Mouse (Mus musculus) liver, embryonic 16.5 days (tissue): ENCODE measurements at regions not wholly inside any gene's neighbourhood (a gene's known extent, or its start where the extent isn't known, plus 50 kb on each side); places are given as distances from the start of the nearest gene placed in this dataset.

Source experiments
- ATAC-seq: fragments of 200-750 bp; cut with Nextera tagmentation; 2 replicates; pipeline ENCODE4 v1.8.0; 2017; ENCODE audit warnings: low read depth, mild to moderate bottlenecking, moderate number of reproducible peaks, moderate library complexity
- H3K27ac ChIP-seq: fragments of 300-500 bp; sonication (generic); 2 replicates; pipeline ENCODE4 v1.5.1; 2014; ENCODE audit warnings: mild to moderate bottlenecking, low read length
- H3K27me3 ChIP-seq: fragments of 300-500 bp; sonication (generic); 2 replicates; pipeline ENCODE4 v1.6.1; 2014; ENCODE audit warnings: low read depth, low read length, mixed read lengths; ENCODE audit not compliant: control insufficient read depth, insufficient read depth
- H3K36me3 ChIP-seq: fragments of 300-500 bp; sonication (generic); 2 replicates; pipeline ENCODE4 v1.6.1; 2014; ENCODE audit warnings: mild to moderate bottlenecking; ENCODE audit not compliant: control insufficient read depth, insufficient read depth
- H3K4me1 ChIP-seq: fragments of 300-500 bp; sonication (generic); 2 replicates; pipeline ENCODE4 v1.6.1; 2014; ENCODE audit warnings: low read depth, low read length, mixed read lengths; ENCODE audit not compliant: control insufficient read depth
- H3K4me2 ChIP-seq: fragments of 300-500 bp; sonication (generic); 2 replicates; pipeline ENCODE4 v1.6.1; 2014; ENCODE audit warnings: low read depth, low read length, mixed read lengths
- H3K4me3 ChIP-seq: fragments of 300-500 bp; sonication (generic); 2 replicates; pipeline ENCODE4 v1.5.1; 2014; ENCODE audit warnings: low read depth, mild to moderate bottlenecking, low read length
- H3K9ac ChIP-seq: fragments of 300-500 bp; sonication (generic); 2 replicates; pipeline ENCODE4 v1.6.1; 2014; ENCODE audit warnings: low read depth, low read length
- H3K9me3 ChIP-seq: fragments of 300-500 bp; sonication (generic); replicated peaks from 2 replicates; pipeline ENCODE4 v1.6.1; 2016; ENCODE audit warnings: low read length; ENCODE audit not compliant: control insufficient read depth
- WGBS: fragments of 180-500 bp; shearing (Covaris S2); extraction: QIAGEN DNeasy Blood & Tissue Kit; methylation state at CpG from one replicate; pipeline ENCODE4 v1.1.7; 2014; ENCODE audit not compliant: insufficient replicate concordance; 5-methylcytosine and 5-hydroxymethylcytosine counted together

GRCm38 (mm10) chr5:111897568-111897967, 163.8 kb downstream of the Gm26897 start:
- Histone ChIP-seq H3K9me3 (no peaks in the 10 kb centered on the region), H3K27ac (no peak overlapping the region), H3K4me1 (no peaks in the 10 kb centered on the region), H3K4me2 (no peak overlapping the region), H3K27me3 (no peaks in the 10 kb centered on the region), H3K4me3 (no peak overlapping the region), H3K36me3 (no peaks in the 10 kb centered on the region), H3K9ac (no peak overlapping the region)
- 43% methylated on average over 4 of the region's 4 CpGs for WGBS
- ATAC-seq: no peak

GRCm38 (mm10) chr5:111898482-111898881, 164.8 kb downstream of the Gm26897 start:
- Histone ChIP-seq H3K4me3 (no peak overlapping the region), H3K4me2 (no peak overlapping the region), H3K9me3 (no peaks in the 10 kb centered on the region), H3K27ac (no peak overlapping the region), H3K9ac (no peak overlapping the region), H3K27me3 (no peaks in the 10 kb centered on the region), H3K36me3 (no peaks in the 10 kb centered on the region), H3K4me1 (no peaks in the 10 kb centered on the region)
- no peak for ATAC-seq
- WGBS: 68% methylated on average over 12 of the region's 12 CpGs

- no peaks in the 10 kb centered on the region for H3K36me3 ChIP-seq
- H3K9ac ChIP-seq: no peak overlapping the region
- H3K4me2 ChIP-seq: no peak overlapping the region
- H3K27me3 ChIP-seq: no peaks in the 10 kb centered on the region
- no peak overlapping the region for H3K27ac ChIP-seq
- no peaks in the 10 kb centered on the region for H3K9me3 ChIP-seq
- ATAC-seq: no peak
- 57% methylated on average over 5 of the region's 5 CpGs for WGBS
- no peaks in the 10 kb centered on the region for H3K4me1 ChIP-seq
- H3K4me3 ChIP-seq: no peak overlapping the region
Measured at GRCm38 (mm10) chr5:111901197-111901596, 167.5 kb downstream of the Gm26897 start.

GRCm38 (mm10) chr5:111901678-111902077, 168.0 kb downstream of the Gm26897 start:
- H3K9me3 ChIP-seq: no peaks in the 10 kb centered on the region
- 9% methylated on average over 5 of the region's 5 CpGs for WGBS
- H3K9ac ChIP-seq: no peak overlapping the region
- H3K36me3 ChIP-seq: no peaks in the 10 kb centered on the region
- ATAC-seq: no peak
- no peak overlapping the region for H3K27ac ChIP-seq
- no peak overlapping the region for H3K4me3 ChIP-seq
- no peak overlapping the region for H3K4me2 ChIP-seq
- H3K27me3 ChIP-seq: no peaks in the 10 kb centered on the region
- H3K4me1 ChIP-seq: no peaks in the 10 kb centered on the region

GRCm38 (mm10) chr5:111908085-111908484, 174.4 kb downstream of the Gm26897 start:
- WGBS: 69% methylated on average over 14 of the region's 14 CpGs
- H3K4me2 ChIP-seq: no peak overlapping the region

GRCm38 (mm10) chr5:111910514-111910913, 176.8 kb downstream of the Gm26897 start:
- Histone ChIP-seq H3K9me3 (no peaks in the 10 kb centered on the region), H3K27me3 (no peaks in the 10 kb centered on the region), H3K36me3 (no peaks in the 10 kb centered on the region), H3K4me2 (no peak overlapping the region), H3K4me3 (no peak overlapping the region), H3K27ac (no peak overlapping the region), H3K9ac (no peak overlapping the region), H3K4me1 (no peaks in the 10 kb centered on the region)
- WGBS: 60% methylated on average over 8 of the region's 8 CpGs
- no peak for ATAC-seq

More at GRCm38 (mm10) chr5:111908085-111908484, 174.4 kb downstream of the Gm26897 start:
- Histone ChIP-seq H3K4me3 (no peak overlapping the region), H3K9me3 (no peaks in the 10 kb centered on the region), H3K36me3 (no peaks in the 10 kb centered on the region), H3K27me3 (no peaks in the 10 kb centered on the region), H3K4me1 (no peaks in the 10 kb centered on the region), H3K27ac (no peak overlapping the region), H3K9ac (no peak overlapping the region)
- ATAC-seq: no peak

GRCm38 (mm10) chr5:111913354-111913753, 179.6 kb downstream of the Gm26897 start:
- no peaks in the 10 kb centered on the region for H3K9me3 ChIP-seq
- 46% methylated on average over 7 of the region's 7 CpGs for WGBS

GRCm38 (mm10) chr5:111914296-111914695, 180.6 kb downstream of the Gm26897 start:
- Histone ChIP-seq H3K4me1 (no peaks in the 10 kb centered on the region), H3K27me3 (no peaks in the 10 kb centered on the region), H3K4me3 (no peak overlapping the region), H3K9me3 (no peaks in the 10 kb centered on the region), H3K36me3 (no peaks in the 10 kb centered on the region), H3K9ac (no peak overlapping the region), H3K4me2 (no peak overlapping the region), H3K27ac (no peak overlapping the region)
- ATAC-seq: no peak
- 56% methylated on average over 3 of the region's 3 CpGs for WGBS

More at GRCm38 (mm10) chr5:111913354-111913753, 179.6 kb downstream of the Gm26897 start:
- H3K9ac ChIP-seq: no peak overlapping the region
- H3K27ac ChIP-seq: no peak overlapping the region
- ATAC-seq: no peak
- H3K4me1 ChIP-seq: no peaks in the 10 kb centered on the region
- no peak overlapping the region for H3K4me2 ChIP-seq
- H3K36me3 ChIP-seq: no peaks in the 10 kb centered on the region
- H3K4me3 ChIP-seq: no peak overlapping the region
- H3K27me3 ChIP-seq: no peaks in the 10 kb centered on the region

- Histone ChIP-seq H3K9ac (no peak overlapping the region), H3K27me3 (no peaks in the 10 kb centered on the region), H3K4me2 (no peak overlapping the region), H3K36me3 (no peaks in the 10 kb centered on the region), H3K4me3 (no peak overlapping the region), H3K27ac (no peak overlapping the region), H3K9me3 (no peaks in the 10 kb centered on the region), H3K4me1 (no peaks in the 10 kb centered on the region)
- no peak for ATAC-seq
- 22% methylated on average over 8 of the region's 8 CpGs for WGBS
Measured at GRCm38 (mm10) chr5:111917643-111918252, 184.0 kb downstream of the Gm26897 start.
